Comparison of ENCODE assay signal across 26 mouse cellular contexts in genomic region chr3:101654720-101655119, GRCm38 (mm10). TPM values are rescaled to one million over a fixed set of nuclear protein-coding genes. Genes with fewer than 3 reads are reported as not detected.
DNase-seq lines count a peak whose midpoint lies in the region; ATAC-seq and TF ChIP-seq lines count a peak whose summit lies in the region.
"Had no signal": no experiment of that assay in that cellular context is flagged by ENCODE, and none has a peak within 500 bp of the region (broad histone marks: within the 10 kb centered on the region; RNA-seq: fewer than 3 reads in every experiment).

No protein-coding gene starts in this region.

- no peak for TF ChIP-seq CTCF in intestine, postnatal 0 days (IDR thresholded peaks at IDR 0.05; ENCODE audit: low read depth)

- H3K4me2 ChIP-seq in intestine, embryonic 15.5 days (replicated peaks): no peak overlapping the region
- H3K4me2 ChIP-seq in intestine, postnatal 0 days (replicated peaks; ENCODE audit: low read depth): no peak overlapping the region
- H3K4me2 ChIP-seq: embryonic facial prominence, embryonic 12.5 days; forebrain, embryonic 12.5 days had no signal

- peak; percentile 22 for DNase-seq in kidney, adult 9 months
- DNase-seq in kidney, adult 18-20 months: no peak
- DNase-seq in right cerebral cortex, postnatal 25 days: no peak
- no peak for DNase-seq in adipocyte (ENCODE audit: low spot score)
- DNase-seq: adrenal gland, adult 2 months; adrenal gland, postnatal 10 days; adrenal gland, postnatal 25 days; B cell, adult 2 months; cerebellum, adult 11 months; cerebellum, adult 18-20 months; cerebellum, adult 8-10 months; cerebellum, adult 9-11 months; cerebellum, postnatal 14 days had no signal

- H3K4me1 ChIP-seq in intestine, embryonic 15.5 days (replicated peaks): peaks cover 4% of the 10 kb centered on the region; the same call in 1 of the 2 replicates
- H3K4me1 ChIP-seq in intestine, postnatal 0 days (replicated peaks; ENCODE audit: control insufficient read depth, insufficient read depth, low read length): peaks cover 4% of the 10 kb centered on the region; the same call in 1 of the 2 replicates
- H3K4me1 ChIP-seq: embryonic facial prominence, embryonic 12.5 days; forebrain, embryonic 12.5 days had no signal

- no peaks in the 10 kb centered on the region for H3K36me3 ChIP-seq in intestine, embryonic 15.5 days
- H3K36me3 ChIP-seq in intestine, postnatal 0 days (ENCODE audit: control insufficient read depth, insufficient read depth): no peaks in the 10 kb centered on the region
- H3K36me3 ChIP-seq: embryonic facial prominence, embryonic 10.5 days; embryonic facial prominence, embryonic 12.5 days; forebrain, embryonic 10.5 days; forebrain, embryonic 12.5 days; G1E had no signal

- H3K9me3 ChIP-seq in intestine, embryonic 15.5 days: no peaks in the 10 kb centered on the region
- H3K9me3 ChIP-seq in intestine, postnatal 0 days (ENCODE audit: control insufficient read depth): no peaks in the 10 kb centered on the region
- H3K9me3 ChIP-seq: embryonic facial prominence, embryonic 10.5 days; embryonic facial prominence, embryonic 12.5 days; forebrain, embryonic 10.5 days; forebrain, embryonic 12.5 days; G1E had no signal

- H3K27me3 ChIP-seq in intestine, embryonic 15.5 days (replicated peaks): no peaks in the 10 kb centered on the region
- no peaks in the 10 kb centered on the region for H3K27me3 ChIP-seq in intestine, postnatal 0 days (replicated peaks; ENCODE audit: control insufficient read depth, insufficient read depth, low read length)
- H3K27me3 ChIP-seq: CH12.LX; embryonic facial prominence, embryonic 12.5 days; forebrain, embryonic 12.5 days; Patski had no signal

- H3K4me3 ChIP-seq in intestine, embryonic 15.5 days (replicated peaks): no peak overlapping the region
- no peak overlapping the region for H3K4me3 ChIP-seq in intestine, postnatal 0 days (ENCODE audit: low read depth, low read length)
- H3K4me3 ChIP-seq: embryonic facial prominence, embryonic 10.5 days; embryonic facial prominence, embryonic 12.5 days; forebrain, embryonic 10.5 days; forebrain, embryonic 12.5 days had no signal

- WGBS in intestine, embryonic 15.5 days: 83% methylated on average over 4 of the region's 4 CpGs
- 69% methylated on average over 4 of the region's 4 CpGs for WGBS in intestine, postnatal 0 days

- ATAC-seq in intestine, embryonic 15.5 days: 0 out of 2 replicates have a peak, but pooled peaks have one; percentile 42
- ATAC-seq in intestine, postnatal 0 days: peak; percentile 69
- ATAC-seq: activated CD4-positive, CD25-positive, alpha-beta regulatory T cell, adult 4 months; CD4-positive, CD25-positive, alpha-beta regulatory T cell, adult 4 months; forebrain, embryonic 14.5 days; forebrain, embryonic 16.5 days; Patski had no signal

- H3K9ac ChIP-seq in intestine, embryonic 15.5 days: no peak overlapping the region
- H3K9ac ChIP-seq in intestine, postnatal 0 days (ENCODE audit: low read depth, low read length): no peak overlapping the region
- H3K9ac ChIP-seq: embryonic facial prominence, embryonic 12.5 days; forebrain, embryonic 12.5 days had no signal

- no peak overlapping the region for H3K27ac ChIP-seq in intestine, embryonic 15.5 days
- H3K27ac ChIP-seq in intestine, postnatal 0 days (ENCODE audit: low read depth, low read length): peak overlapping the region; percentile 35; the same call in 1 of the 2 replicates
- H3K27ac ChIP-seq: embryonic facial prominence, embryonic 10.5 days; embryonic facial prominence, embryonic 12.5 days; forebrain, embryonic 10.5 days; forebrain, embryonic 12.5 days had no signal

RNA-seq across cellular contexts. Expression of gene Atp1a1, which starts 50.2 kb away (rescaled TPM):
- 247 and 251 TPM in 2 replicates for polyA plus RNA-seq in intestine, embryonic 15.5 days (2015; fragmentation: Nextera tagmentation; extraction: Ambion mirVana)
- polyA plus RNA-seq in intestine, postnatal 0 days (2015; fragmentation: Nextera tagmentation; extraction: Ambion mirVana): 309 and 318 TPM in 2 replicates
